In genomic region chr15:96749534-96750256, GRCm38 (mm10) we compare ENCODE assay signal across 13 mouse cellular contexts. TPM values are rescaled to one million over a fixed set of nuclear protein-coding genes. Genes with fewer than 3 reads are reported as not detected.
DNase-seq lines count a peak whose midpoint lies in the region; ATAC-seq lines count a peak whose summit lies in the region.
"Had no signal": no experiment of that assay in that cellular context is flagged by ENCODE, and none has a peak within 500 bp of the region (broad histone marks: within the 10 kb centered on the region; RNA-seq: fewer than 3 reads in every experiment).

No protein-coding gene starts in this region.

- H3K4me3 ChIP-seq in hindbrain, embryonic 15.5 days, result no peak overlapping the region
- no peak overlapping the region for H3K4me3 ChIP-seq in hindbrain, embryonic 12.5 days
- H3K4me3 ChIP-seq in neural tube, embryonic 13.5 days, result no peak overlapping the region
- H3K4me3 ChIP-seq in embryonic facial prominence, embryonic 10.5 days, result no peak overlapping the region

- 0 out of 2 replicates have a peak overlapping the region, but pooled peaks have one; percentile 3 for H3K4me2 ChIP-seq in hindbrain, embryonic 15.5 days
- no peak overlapping the region for H3K4me2 ChIP-seq in hindbrain, embryonic 12.5 days (replicated peaks)
- H3K4me2 ChIP-seq in neural tube, embryonic 13.5 days, result no peak overlapping the region

- no peaks in the 10 kb centered on the region for H3K27me3 ChIP-seq in hindbrain, embryonic 15.5 days
- no peaks in the 10 kb centered on the region for H3K27me3 ChIP-seq in hindbrain, embryonic 12.5 days
- H3K27me3 ChIP-seq in neural tube, embryonic 13.5 days, result no peaks in the 10 kb centered on the region
- H3K27me3 ChIP-seq in embryonic facial prominence, embryonic 10.5 days (replicated peaks; ENCODE audit: low read depth, poor library complexity, severe bottlenecking), result no peaks in the 10 kb centered on the region

- H3K27ac ChIP-seq in hindbrain, embryonic 15.5 days (replicated peaks), result no peak overlapping the region
- no peak overlapping the region for H3K27ac ChIP-seq in hindbrain, embryonic 12.5 days
- 0 out of 2 replicates have a peak overlapping the region, but pooled peaks have one; percentile 10 for H3K27ac ChIP-seq in neural tube, embryonic 13.5 days (replicated peaks)
- H3K27ac ChIP-seq in embryonic facial prominence, embryonic 10.5 days (replicated peaks), result no peak overlapping the region
- H3K27ac ChIP-seq: liver, embryonic 14.5 days had no signal

- H3K9me3 ChIP-seq in hindbrain, embryonic 15.5 days, result no peaks in the 10 kb centered on the region
- H3K9me3 ChIP-seq in hindbrain, embryonic 12.5 days (replicated peaks), result no peaks in the 10 kb centered on the region
- no peaks in the 10 kb centered on the region for H3K9me3 ChIP-seq in neural tube, embryonic 13.5 days
- no peaks in the 10 kb centered on the region for H3K9me3 ChIP-seq in embryonic facial prominence, embryonic 10.5 days

- H3K9ac ChIP-seq in hindbrain, embryonic 15.5 days, result no peak overlapping the region
- no peak overlapping the region for H3K9ac ChIP-seq in hindbrain, embryonic 12.5 days
- H3K9ac ChIP-seq in neural tube, embryonic 13.5 days, result no peak overlapping the region
- H3K9ac ChIP-seq: liver, embryonic 14.5 days had no signal

- DNase-seq in neural tube, embryonic 10.5 days (ENCODE audit: extremely low spot score, low spot score), result no peak
- DNase-seq in heart, postnatal 4 days, result peak; percentile 35
- DNase-seq in layer of hippocampus, adult 18-20 months (ENCODE audit: low spot score in 2 of 2), result no peak
- no peak for DNase-seq in natural killer cell, adult 2 months (ENCODE audit: low spot score in 2 of 2)
- DNase-seq in embryonic facial prominence, embryonic 10.5 days (ENCODE audit: low spot score), result no peak
- DNase-seq: cerebellum, adult 9-11 months; gastrocnemius, postnatal 36 days; kidney, postnatal 4 days had no signal

- no peak for ATAC-seq in hindbrain, embryonic 15.5 days (ENCODE audit: low FRiP score, low read depth)
- ATAC-seq in hindbrain, embryonic 12.5 days (ENCODE audit: low FRiP score), result no peak
- ATAC-seq in neural tube, embryonic 13.5 days (ENCODE audit: low read depth), result no peak
- ATAC-seq: CD4-positive, CD25-positive, alpha-beta regulatory T cell, adult 4 months had no signal

- H3K4me1 ChIP-seq in hindbrain, embryonic 15.5 days (replicated peaks), result no peaks in the 10 kb centered on the region; the same call in 1 of the 2 replicates
- no peaks in the 10 kb centered on the region for H3K4me1 ChIP-seq in hindbrain, embryonic 12.5 days
- H3K4me1 ChIP-seq in neural tube, embryonic 13.5 days (replicated peaks), result peaks cover 4% of the 10 kb centered on the region
- H3K4me1 ChIP-seq in embryonic facial prominence, embryonic 10.5 days, result no peaks in the 10 kb centered on the region

- 83% methylated on average over 9 of the region's 9 CpGs for WGBS in hindbrain, embryonic 15.5 days
- 83% methylated on average over 9 of the region's 9 CpGs for WGBS in hindbrain, embryonic 12.5 days
- 81% methylated on average over 9 of the region's 9 CpGs for WGBS in neural tube, embryonic 13.5 days
- WGBS in embryonic facial prominence, embryonic 10.5 days, result 86% methylated on average over 9 of the region's 9 CpGs

- H3K36me3 ChIP-seq in hindbrain, embryonic 15.5 days, result no peaks in the 10 kb centered on the region
- no peaks in the 10 kb centered on the region for H3K36me3 ChIP-seq in hindbrain, embryonic 12.5 days
- no peaks in the 10 kb centered on the region for H3K36me3 ChIP-seq in neural tube, embryonic 13.5 days
- H3K36me3 ChIP-seq in embryonic facial prominence, embryonic 10.5 days (replicated peaks), result no peaks in the 10 kb centered on the region

RNA-seq across cellular contexts. Expression of gene Slc38a2, which starts 50.2 kb away (rescaled TPM):
- 102 and 108 TPM in 2 replicates for polyA plus RNA-seq in hindbrain, embryonic 15.5 days (2015; fragmentation: Nextera tagmentation; extraction: Ambion mirVana)
- polyA plus RNA-seq in hindbrain, embryonic 12.5 days (2016; fragmentation: Nextera tagmentation; extraction: Ambion mirVana), result 184 and 192 TPM in 2 replicates
- polyA plus RNA-seq in neural tube, embryonic 13.5 days (2015; fragmentation: Nextera tagmentation; extraction: Ambion mirVana), result 118 and 142 TPM in 2 replicates
- 100 to 1,000 TPM; 359 to 377 TPM for total RNA-seq in heart, postnatal 4 days (2021)
- 10 to 100 TPM; 85.1 to 88.2 TPM for total RNA-seq in layer of hippocampus, adult 18-20 months (2021)
- polyA plus RNA-seq in embryonic facial prominence, embryonic 10.5 days (2016; fragmentation: Nextera tagmentation; extraction: Ambion mirVana), result 179 TPM in 2 replicates
